Mouse (Mus musculus): ENCODE measurements around the gene Pnpo.

GRCm38 (mm10) chr11:96968476-96968875, 24.7 kb upstream of the Pnpo start:
- TF ChIP-seq CTCF (IDR thresholded peaks at IDR 0.05; ENCODE audit: extremely low read depth, insufficient read depth, insufficient read length, insufficient replicate concordance), result no peak
- TF ChIP-seq POLR2A (IDR thresholded peaks at IDR 0.05; ENCODE audit: low read depth, low read length), result no peak

Data from spleen, adult 2 months (tissue).